Mouse (Mus musculus) macrophage (primary cell): ENCODE measurements around the gene Klhl10. TPM values are rescaled to one million over a fixed set of nuclear protein-coding genes. Genes with fewer than 3 reads are reported as not detected.

ENCODE experiments used
- H3K27ac ChIP-seq: fragments of 350-480 bp; formaldehyde crosslinking; 2 replicates; pipeline ENCODE4 v1.9.0; 2021
- H3K36me3 ChIP-seq: fragments of 350-480 bp; formaldehyde crosslinking; 2 replicates; pipeline ENCODE4 v1.9.0; 2021; ENCODE audit errors: inconsistent target
- H3K4me3 ChIP-seq: fragments of 350-480 bp; formaldehyde crosslinking; 2 replicates; pipeline ENCODE4 v1.9.0; 2021; ENCODE audit errors: inconsistent target
- H3K79me2 ChIP-seq: fragments of 350-480 bp; formaldehyde crosslinking; 2 replicates; pipeline ENCODE4 v1.9.0; 2021; ENCODE audit errors: inconsistent target
- WGBS: methylation state at CpG from one replicate; pipeline ENCODE4 v1.1.7; 2026; ENCODE audit warnings: inconsistent platforms; ENCODE audit not compliant: missing documents; 5-methylcytosine and 5-hydroxymethylcytosine counted together
- polyA plus RNA-seq: library from polyadenylated mRNA; stranded (reverse); fragments of 250-400 nt; gene quantifications from 3 replicates; pipeline ENCODE4 v1.2.4, GENCODE M21; 2018; ENCODE audit warnings: inconsistent platforms

Gene Klhl10
- polyA plus RNA-seq, 1 experiment from 2014 or later = 0.07 TPM

- H3K27ac ChIP-seq = no peak overlapping the region
- H3K4me3 ChIP-seq = no peak overlapping the region
- no peaks in the 10 kb centered on the region for H3K36me3 ChIP-seq
- 94% methylated on average over 7 of the region's 7 CpGs for WGBS
- H3K79me2 ChIP-seq = no peaks in the 10 kb centered on the region
Observed at GRCm38 (mm10) chr11:100423836-100424235, 17.9 kb upstream of the Klhl10 start.

- H3K4me3 ChIP-seq = no peak overlapping the region
- H3K79me2 ChIP-seq = no peaks in the 10 kb centered on the region
- H3K36me3 ChIP-seq = no peaks in the 10 kb centered on the region
- 63% methylated on average over 7 of the region's 7 CpGs for WGBS
- H3K27ac ChIP-seq = no peak overlapping the region
Observed at GRCm38 (mm10) chr11:100425851-100426250, 15.9 kb upstream of the Klhl10 start.

GRCm38 (mm10) chr11:100426820-100427219 is 14.9 kb upstream of the Klhl10 start:
- H3K79me2 ChIP-seq = no peaks in the 10 kb centered on the region
- no peaks in the 10 kb centered on the region for H3K36me3 ChIP-seq
- no peak overlapping the region for H3K4me3 ChIP-seq
- 38% methylated on average over 3 of the region's 3 CpGs for WGBS
- no peak overlapping the region for H3K27ac ChIP-seq

DNA sequence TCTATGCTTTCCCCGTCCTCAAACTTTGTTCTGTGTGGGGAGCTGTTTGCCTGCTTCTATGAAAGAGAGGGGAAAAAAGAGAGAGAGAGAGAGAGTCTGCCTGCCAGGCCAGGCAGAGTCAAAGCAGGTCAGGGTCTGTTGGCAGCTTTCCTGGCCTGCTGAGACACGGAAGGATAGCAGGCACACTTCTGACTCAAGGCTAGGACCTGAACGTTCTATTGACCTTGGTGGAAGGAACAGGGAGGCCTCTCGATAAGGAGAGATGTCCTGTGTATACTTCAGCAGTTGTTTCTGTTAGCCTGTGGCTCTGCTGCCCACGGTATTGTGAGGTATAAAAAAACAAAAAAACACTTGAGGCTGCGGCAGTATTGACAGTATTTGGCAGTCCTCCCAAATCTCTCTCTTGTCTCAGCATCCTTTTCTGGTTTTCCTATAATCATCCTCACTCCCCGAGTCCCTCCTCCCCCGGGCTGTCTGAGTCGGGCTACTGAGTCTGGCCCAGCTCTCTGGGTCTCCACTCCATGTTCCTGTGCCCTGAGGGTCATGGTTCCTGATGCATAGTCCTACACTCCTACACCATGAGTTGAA is 13.0 kb upstream of the Klhl10 start:
- Histone ChIP-seq H3K4me3 (no peak overlapping the region), H3K79me2 (no peaks in the 10 kb centered on the region), H3K36me3 (no peaks in the 10 kb centered on the region), H3K27ac (no peak overlapping the region)
- 91% methylated on average over 9 of the region's 9 CpGs for WGBS

DNA sequence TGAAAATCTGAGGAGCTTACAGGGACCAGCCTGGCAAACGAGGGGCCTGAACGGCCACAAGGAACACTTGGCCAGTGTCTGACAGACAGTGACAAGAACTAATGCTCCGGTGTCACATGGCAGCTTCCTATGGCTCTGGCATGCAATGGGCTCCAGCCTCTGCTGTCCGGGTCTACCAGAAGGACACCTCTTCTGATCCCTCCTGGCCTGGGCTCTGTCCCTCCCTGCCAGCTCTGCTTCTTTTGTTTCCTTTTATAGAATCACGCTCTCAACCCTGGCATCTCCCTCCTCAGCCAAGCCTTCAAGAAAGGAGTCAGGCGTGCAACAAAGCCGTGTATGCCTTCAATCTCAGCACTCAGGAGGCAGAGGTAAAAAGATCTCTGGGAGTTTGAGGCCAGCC is 11.7 kb upstream of the Klhl10 start:
- no peak overlapping the region for H3K4me3 ChIP-seq
- no peak overlapping the region for H3K27ac ChIP-seq
- no peaks in the 10 kb centered on the region for H3K36me3 ChIP-seq
- H3K79me2 ChIP-seq = no peaks in the 10 kb centered on the region
- WGBS = 94% methylated on average over 7 of the region's 7 CpGs

DNA sequence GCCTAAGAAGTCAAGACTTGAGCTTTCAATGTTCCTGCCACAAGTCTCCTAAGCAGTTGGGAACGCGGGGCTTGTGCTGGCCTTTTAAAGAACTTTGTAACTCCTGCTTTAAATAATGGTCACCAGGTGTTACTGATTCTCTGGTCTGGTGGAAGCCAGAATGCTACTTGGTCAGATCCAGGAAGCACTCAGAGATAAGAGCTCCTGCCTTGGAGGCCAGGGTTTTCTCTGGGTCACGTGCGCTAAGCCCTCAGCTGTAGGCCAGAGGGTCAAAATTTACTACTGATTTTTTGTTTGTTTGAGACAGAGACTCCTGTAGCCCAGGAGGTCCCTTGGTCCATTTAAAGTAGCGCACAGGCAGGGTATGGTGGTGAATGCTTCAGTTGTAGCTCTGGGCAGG is 9.7 kb upstream of the Klhl10 start:
- Histone ChIP-seq H3K4me3 (no peak overlapping the region), H3K36me3 (no peaks in the 10 kb centered on the region), H3K27ac (no peak overlapping the region), H3K79me2 (no peaks in the 10 kb centered on the region)
- 96% methylated on average over 5 of the region's 5 CpGs for WGBS

- no peak overlapping the region for H3K4me3 ChIP-seq
- no peaks in the 10 kb centered on the region for H3K36me3 ChIP-seq
- no peaks in the 10 kb centered on the region for H3K79me2 ChIP-seq
- 98% methylated on average over 7 of the region's 9 CpGs for WGBS
- H3K27ac ChIP-seq = no peak overlapping the region
Observed at GRCm38 (mm10) chr11:100435678-100436246, 6.0 kb upstream of the Klhl10 start.

DNA sequence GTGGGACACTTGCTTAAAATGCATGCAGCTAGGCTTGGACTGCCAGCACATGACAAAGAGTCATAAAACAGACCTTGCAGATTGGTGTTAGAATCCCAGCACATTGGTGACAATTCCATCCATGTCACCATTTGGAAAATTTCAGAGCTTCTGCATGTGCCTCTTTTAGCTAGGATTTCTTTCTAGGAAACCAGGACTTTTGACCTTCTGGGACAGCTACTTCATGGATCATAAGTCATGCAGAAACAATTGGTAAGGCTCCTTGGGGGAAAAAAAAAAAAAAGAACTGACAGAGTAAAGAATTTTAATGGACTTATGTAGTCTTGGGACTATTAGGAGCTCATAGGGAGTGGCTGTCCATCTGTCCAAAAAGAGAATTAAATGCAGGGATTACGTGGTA is 3.8 kb upstream of the Klhl10 start:
- Histone ChIP-seq H3K36me3 (no peaks in the 10 kb centered on the region), H3K79me2 (no peaks in the 10 kb centered on the region), H3K27ac (no peak overlapping the region), H3K4me3 (no peak overlapping the region)
- 93% methylated on average over 1 of the region's 1 CpGs for WGBS

- WGBS = 2% methylated on average over 42 of the region's 52 CpGs
Observed at GRCm38 (mm10) chr11:100440691-100441522, 810 bp upstream of the Klhl10 start.

GRCm38 (mm10) chr11:100442625-100443024 is 908 bp downstream of the Klhl10 start:
- H3K27ac ChIP-seq = no peak overlapping the region
- no peaks in the 10 kb centered on the region for H3K36me3 ChIP-seq
- H3K79me2 ChIP-seq = no peaks in the 10 kb centered on the region
- 93% methylated on average over 6 of the region's 6 CpGs for WGBS
- no peak overlapping the region for H3K4me3 ChIP-seq

More at GRCm38 (mm10) chr11:100440691-100441522, 810 bp upstream of the Klhl10 start:
- H3K27ac ChIP-seq = no peak overlapping the region
- H3K79me2 ChIP-seq = no peaks in the 10 kb centered on the region
- peak overlapping the region; percentile 26 for H3K4me3 ChIP-seq
- no peaks in the 10 kb centered on the region for H3K36me3 ChIP-seq

- WGBS = 76% methylated on average over 4 of the region's 4 CpGs
- Histone ChIP-seq H3K36me3 (peaks cover 10% of the 10 kb centered on the region; the same call in 1 of the 2 replicates), H3K27ac (no peak overlapping the region), H3K79me2 (peaks cover 39% of the 10 kb centered on the region), H3K4me3 (no peak overlapping the region)
Observed at GRCm38 (mm10) chr11:100457247-100457646, 15.5 kb downstream of the Klhl10 start.

DNA sequence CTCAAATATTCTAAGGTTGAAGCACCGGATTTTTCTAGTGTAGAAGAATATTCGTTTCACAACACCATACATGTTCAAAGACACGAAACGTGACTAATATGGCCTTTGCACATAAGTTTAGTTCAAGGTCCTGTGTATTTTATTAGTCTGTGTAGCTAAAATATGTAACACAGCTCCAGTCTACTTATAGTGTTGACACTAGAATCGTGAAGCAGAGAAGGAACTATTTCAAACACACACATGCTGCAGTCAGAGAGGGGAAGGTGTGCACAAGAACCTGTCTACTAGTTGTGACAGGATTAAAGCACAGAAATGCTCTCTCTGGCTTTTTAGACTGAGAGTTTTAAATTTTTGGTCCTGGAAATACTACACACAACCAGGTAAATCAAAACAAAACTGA is 16.0 kb downstream of the Klhl10 start:
- H3K36me3 ChIP-seq = peaks cover 15% of the 10 kb centered on the region; the same call in 1 of the 2 replicates
- H3K27ac ChIP-seq = no peak overlapping the region
- H3K79me2 ChIP-seq = peaks cover 44% of the 10 kb centered on the region
- H3K4me3 ChIP-seq = no peak overlapping the region
- WGBS = 89% methylated on average over 5 of the region's 5 CpGs

DNA sequence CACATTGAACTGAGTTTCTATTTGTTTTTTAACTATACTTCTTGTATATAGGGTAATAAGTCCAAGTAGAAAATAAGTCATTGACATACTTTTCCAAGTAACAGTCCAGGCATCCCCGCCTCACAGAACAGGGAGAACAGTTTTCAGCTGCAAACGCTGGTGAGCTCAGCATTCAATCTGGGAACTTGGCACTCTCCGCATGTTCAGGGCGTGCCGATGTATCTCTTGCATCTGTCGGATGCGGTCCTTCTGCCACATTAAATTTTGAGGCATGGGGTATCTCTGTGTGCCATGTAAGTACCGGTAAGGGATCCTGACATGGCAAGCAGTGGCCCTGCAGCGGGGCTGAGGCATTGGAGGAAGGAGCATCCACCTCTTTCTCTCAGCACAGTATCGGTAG is 21.0 kb downstream of the Klhl10 start:
- 89% methylated on average over 10 of the region's 10 CpGs for WGBS

GRCm38 (mm10) chr11:100465229-100465792 is 23.6 kb downstream of the Klhl10 start:
- Histone ChIP-seq H3K4me3 (no peak overlapping the region), H3K79me2 (peaks cover 97% of the 10 kb centered on the region), H3K27ac (no peak overlapping the region), H3K36me3 (peaks cover 20% of the 10 kb centered on the region; the same call in 1 of the 2 replicates)
- 92% methylated on average over 1 of the region's 1 CpGs for WGBS

More for the DNA sequence above, 21.0 kb downstream of the Klhl10 start:
- Histone ChIP-seq H3K36me3 (peaks cover 23% of the 10 kb centered on the region; the same call in 1 of the 2 replicates), H3K27ac (no peak overlapping the region), H3K79me2 (peaks cover 93% of the 10 kb centered on the region), H3K4me3 (no peak overlapping the region)

DNA sequence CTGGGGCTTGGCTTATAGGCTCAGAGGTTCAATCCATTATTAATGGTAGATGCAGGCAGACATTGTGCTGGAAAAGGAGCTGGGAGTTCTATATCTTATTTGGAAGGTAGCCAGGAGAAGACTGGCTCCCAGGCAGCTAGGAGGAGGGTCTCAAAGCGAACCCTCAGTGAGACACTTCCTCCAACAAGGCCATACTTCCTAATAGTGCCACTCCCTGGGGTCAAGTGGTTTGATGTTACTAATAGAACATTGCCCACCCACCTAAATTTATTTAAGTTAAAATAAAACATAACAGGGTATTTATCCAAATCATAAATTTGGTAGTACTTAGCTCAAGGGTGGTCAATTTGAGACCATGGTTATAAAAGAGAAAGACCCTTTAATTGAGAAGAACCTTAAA is 24.1 kb downstream of the Klhl10 start:
- H3K79me2 ChIP-seq = peaks cover 98% of the 10 kb centered on the region
- peaks cover 15% of the 10 kb centered on the region; the same call in 1 of the 2 replicates for H3K36me3 ChIP-seq
- no peak overlapping the region for H3K4me3 ChIP-seq
- 82% methylated on average over 1 of the region's 1 CpGs for WGBS
- H3K27ac ChIP-seq = no peak overlapping the region
